Mouse (Mus musculus): ENCODE data around the gene Ppp2r5e. TPM values are rescaled to one million over a fixed set of nuclear protein-coding genes. Genes with fewer than 3 reads are reported as not detected.
A peak's percentile ranks its signal among the peaks of the same experiment; 100 is the strongest.

Gene Ppp2r5e
- polyA plus RNA-seq, 1 experiment from 2014 or later = 21.4 TPM

DNA sequence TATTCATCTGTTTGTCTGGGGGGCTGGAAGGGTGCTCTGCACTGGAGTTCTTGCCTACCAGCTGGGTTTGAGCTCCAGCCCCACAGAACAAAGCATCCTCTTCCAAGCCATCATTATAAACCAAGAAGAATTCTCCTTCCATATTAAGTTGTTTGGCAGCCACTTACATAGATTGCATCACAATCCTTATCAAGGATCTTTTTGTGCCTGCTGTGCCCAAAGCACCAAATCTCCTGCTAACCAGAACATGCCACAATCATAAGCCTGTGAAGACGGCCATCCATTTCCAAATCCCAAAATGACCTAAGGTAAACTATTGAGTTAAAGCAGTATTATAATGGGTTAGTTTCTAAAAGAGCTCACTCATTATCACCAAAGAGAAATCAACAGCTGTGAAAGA is 25.9 kb downstream of the Ppp2r5e start:
- H3K9ac ChIP-seq (replicated peaks) = no peak overlapping the region
- H3K27ac ChIP-seq = no peak overlapping the region
- peaks cover 13% of the 10 kb centered on the region; the same call in 1 of the 2 replicates for H3K4me1 ChIP-seq (replicated peaks)
- no peak overlapping the region for H3K4me3 ChIP-seq (replicated peaks)
- no peak for ATAC-seq
- H3K36me3 ChIP-seq = no peaks in the 10 kb centered on the region
- H3K27me3 ChIP-seq = no peaks in the 10 kb centered on the region
- WGBS = 80% methylated on average over 1 of the region's 1 CpGs
- H3K4me2 ChIP-seq (replicated peaks) = no peak overlapping the region
- H3K9me3 ChIP-seq = no peaks in the 10 kb centered on the region

DNA sequence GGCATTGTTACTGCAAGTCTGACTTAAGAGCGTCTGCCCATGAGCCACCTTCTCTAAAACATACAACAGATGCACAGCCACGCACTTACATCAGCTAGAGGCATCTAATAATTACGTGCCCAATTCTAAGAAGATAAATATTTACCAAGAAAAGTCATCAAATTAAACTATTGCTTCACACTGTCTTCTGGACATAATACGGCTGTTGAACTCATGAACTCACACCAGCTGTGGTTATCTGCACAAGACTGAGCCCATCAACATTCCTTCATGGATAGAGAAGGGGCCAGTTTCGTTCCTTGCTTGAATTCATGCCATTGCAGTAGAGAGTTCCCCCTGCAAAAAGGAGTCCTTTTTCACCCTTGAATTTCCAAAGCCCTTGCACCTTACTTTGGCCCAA is 28.3 kb downstream of the Ppp2r5e start:
- 0 out of 2 replicates have a peak, but pooled peaks cover 11% of the 10 kb centered on the region for H3K4me1 ChIP-seq (replicated peaks)
- H3K36me3 ChIP-seq = no peaks in the 10 kb centered on the region
- H3K4me2 ChIP-seq (replicated peaks) = no peak overlapping the region
- no peaks in the 10 kb centered on the region for H3K9me3 ChIP-seq
- no peaks in the 10 kb centered on the region for H3K27me3 ChIP-seq
- no peak overlapping the region for H3K9ac ChIP-seq (replicated peaks)
- 88% methylated on average over 5 of the region's 5 CpGs for WGBS
- no peak for ATAC-seq
- H3K4me3 ChIP-seq (replicated peaks) = no peak overlapping the region
- H3K27ac ChIP-seq = no peak overlapping the region

DNA sequence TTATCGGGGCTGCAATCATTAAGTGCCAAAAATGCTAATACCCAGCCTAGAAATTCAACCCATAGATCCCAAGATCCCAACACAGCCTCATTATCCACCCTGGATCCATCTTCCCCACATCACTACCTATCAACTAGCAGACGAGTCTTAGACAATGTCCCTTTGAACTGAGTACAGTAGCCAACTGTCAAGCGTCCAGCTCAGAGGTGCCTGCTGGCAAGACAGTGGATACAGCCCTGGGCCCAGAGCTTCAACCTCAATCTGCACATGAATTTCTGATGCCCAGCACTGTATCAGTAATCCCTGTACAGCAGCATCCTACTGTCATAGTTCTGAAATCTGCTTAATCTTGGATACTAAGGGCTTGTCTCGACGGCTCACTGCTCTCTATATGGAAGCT is 30.3 kb downstream of the Ppp2r5e start:
- Histone ChIP-seq H3K27ac (no peak overlapping the region), H3K4me2 (replicated peaks) (no peak overlapping the region), H3K9ac (replicated peaks) (no peak overlapping the region), H3K4me3 (replicated peaks) (no peak overlapping the region), H3K36me3 (no peaks in the 10 kb centered on the region), H3K4me1 (replicated peaks) (0 out of 2 replicates have a peak, but pooled peaks cover 8% of the 10 kb centered on the region), H3K9me3 (no peaks in the 10 kb centered on the region), H3K27me3 (no peaks in the 10 kb centered on the region)
- ATAC-seq = no peak
- WGBS = 92% methylated on average over 5 of the region's 5 CpGs

DNA sequence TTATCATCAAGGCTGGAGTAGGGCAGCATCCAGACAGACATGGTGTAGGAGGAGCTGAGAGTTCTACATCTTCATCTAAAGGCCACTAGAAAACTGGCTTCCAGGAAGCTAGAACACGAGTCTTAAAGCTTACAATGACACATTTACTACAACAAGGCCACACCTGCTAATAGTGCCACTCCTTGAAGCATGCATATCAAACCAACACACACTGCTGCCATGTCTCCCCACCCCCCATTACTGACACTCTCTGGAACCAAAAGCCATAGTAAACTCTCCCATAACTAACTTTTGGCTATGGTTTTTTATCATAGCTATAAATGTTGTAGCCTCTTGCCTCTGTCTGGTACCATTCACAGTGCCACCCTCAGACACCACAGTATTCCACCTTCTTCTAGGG is 31.5 kb downstream of the Ppp2r5e start:
- H3K4me2 ChIP-seq (replicated peaks) = no peak overlapping the region
- no peaks in the 10 kb centered on the region for H3K36me3 ChIP-seq
- H3K4me3 ChIP-seq (replicated peaks) = no peak overlapping the region
- 86% methylated on average over 1 of the region's 1 CpGs for WGBS
- H3K9me3 ChIP-seq = no peaks in the 10 kb centered on the region
- ATAC-seq = no peak
- peaks cover 9% of the 10 kb centered on the region for H3K4me1 ChIP-seq (replicated peaks)
- H3K27me3 ChIP-seq = no peaks in the 10 kb centered on the region
- H3K27ac ChIP-seq = no peak overlapping the region
- H3K9ac ChIP-seq (replicated peaks) = no peak overlapping the region

- H3K4me1 ChIP-seq (replicated peaks) = peaks cover 20% of the 10 kb centered on the region
- ATAC-seq = no peak
- no peak overlapping the region for H3K4me3 ChIP-seq (replicated peaks)
- H3K27ac ChIP-seq = no peak overlapping the region
- H3K36me3 ChIP-seq = no peaks in the 10 kb centered on the region
- H3K27me3 ChIP-seq = no peaks in the 10 kb centered on the region
- H3K9me3 ChIP-seq = no peaks in the 10 kb centered on the region
- no peak overlapping the region for H3K4me2 ChIP-seq (replicated peaks)
- 94% methylated on average over 1 of the region's 1 CpGs for WGBS
- no peak overlapping the region for H3K9ac ChIP-seq (replicated peaks)
Measured at GRCm38 (mm10) chr12:75562996-75563618, 32.9 kb downstream of the Ppp2r5e start.

DNA sequence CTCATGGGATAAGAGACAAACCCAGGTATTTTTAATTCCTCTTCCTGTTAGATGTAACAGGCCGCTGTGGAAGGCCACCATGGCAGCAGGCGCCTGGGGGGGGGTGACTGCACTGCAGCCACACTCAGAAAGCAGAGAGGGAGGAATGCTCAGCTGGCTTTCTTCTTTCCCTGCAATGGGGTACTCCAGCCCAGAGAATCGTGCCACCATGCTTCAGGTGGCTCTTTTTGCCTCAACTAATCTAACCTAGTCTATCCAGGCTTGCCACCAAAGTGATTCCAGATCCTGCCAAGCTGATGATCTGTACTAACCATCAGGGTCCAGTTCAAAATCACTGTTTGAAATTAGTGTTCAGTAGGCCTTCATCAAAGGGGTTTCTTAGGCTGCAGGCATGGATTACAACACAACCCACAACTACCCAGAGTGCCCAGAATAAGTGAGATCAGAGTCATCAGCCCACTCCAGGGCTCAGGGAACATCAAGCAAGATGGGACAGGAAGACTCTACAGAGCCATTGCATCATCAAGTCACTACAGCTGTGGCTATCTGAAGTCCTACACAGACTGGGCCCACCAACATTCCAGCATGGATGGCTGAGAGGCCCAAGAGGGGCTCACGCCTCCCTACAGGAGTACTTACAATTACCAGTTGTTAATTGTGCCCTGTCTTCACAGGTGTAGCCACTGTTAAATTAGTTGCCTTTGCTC is 35.2 kb downstream of the Ppp2r5e start:
- Histone ChIP-seq H3K27me3 (no peaks in the 10 kb centered on the region), H3K27ac (no peak overlapping the region), H3K9me3 (no peaks in the 10 kb centered on the region), H3K9ac (replicated peaks) (no peak overlapping the region), H3K4me2 (replicated peaks) (no peak overlapping the region), H3K4me3 (replicated peaks) (no peak overlapping the region), H3K36me3 (no peaks in the 10 kb centered on the region), H3K4me1 (replicated peaks) (peaks cover 34% of the 10 kb centered on the region)
- WGBS = 90% methylated on average over 4 of the region's 4 CpGs
- no peak for ATAC-seq

- no peaks in the 10 kb centered on the region for H3K27me3 ChIP-seq
- H3K4me3 ChIP-seq (replicated peaks) = no peak overlapping the region
- H3K27ac ChIP-seq = peak overlapping the region; percentile 41; the same call in 1 of the 2 replicates
- H3K4me2 ChIP-seq (replicated peaks) = no peak overlapping the region
- H3K9ac ChIP-seq (replicated peaks) = no peak overlapping the region
- WGBS = 75% methylated on average over 2 of the region's 2 CpGs
- H3K36me3 ChIP-seq = no peaks in the 10 kb centered on the region
- no peaks in the 10 kb centered on the region for H3K9me3 ChIP-seq
- peaks cover 41% of the 10 kb centered on the region for H3K4me1 ChIP-seq (replicated peaks)
- ATAC-seq = no peak
Measured at GRCm38 (mm10) chr12:75559196-75559595, 36.8 kb downstream of the Ppp2r5e start.

DNA sequence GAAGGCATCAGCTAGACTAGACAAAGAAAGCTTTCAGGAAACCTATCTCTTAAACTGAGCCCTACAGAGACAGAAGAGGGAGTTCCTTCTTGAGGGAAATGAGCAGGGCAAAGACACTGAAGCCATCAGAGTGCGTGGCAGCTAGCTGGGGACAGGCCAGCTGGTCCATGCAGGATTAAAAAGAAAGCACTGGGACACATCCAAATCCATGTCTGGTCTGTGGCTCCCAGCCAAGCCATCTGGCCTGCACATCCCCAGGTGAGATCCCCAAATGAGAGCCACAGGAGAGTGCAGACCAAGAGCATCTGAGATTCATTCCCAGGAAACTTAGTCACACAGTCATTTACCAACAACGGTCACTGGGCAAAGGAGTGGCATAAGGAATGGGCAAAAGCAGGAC is 38.2 kb downstream of the Ppp2r5e start:
- H3K4me2 ChIP-seq (replicated peaks) = no peak overlapping the region
- H3K27me3 ChIP-seq = no peaks in the 10 kb centered on the region
- H3K36me3 ChIP-seq = no peaks in the 10 kb centered on the region
- H3K9me3 ChIP-seq = no peaks in the 10 kb centered on the region
- no peak overlapping the region for H3K9ac ChIP-seq (replicated peaks)
- peaks cover 41% of the 10 kb centered on the region for H3K4me1 ChIP-seq (replicated peaks)
- H3K4me3 ChIP-seq (replicated peaks) = no peak overlapping the region
- 58% methylated on average over 2 of the region's 2 CpGs for WGBS
- peak; percentile 24 for ATAC-seq
- H3K27ac ChIP-seq = peak overlapping the region; percentile 30; the same call in 1 of the 2 replicates

DNA sequence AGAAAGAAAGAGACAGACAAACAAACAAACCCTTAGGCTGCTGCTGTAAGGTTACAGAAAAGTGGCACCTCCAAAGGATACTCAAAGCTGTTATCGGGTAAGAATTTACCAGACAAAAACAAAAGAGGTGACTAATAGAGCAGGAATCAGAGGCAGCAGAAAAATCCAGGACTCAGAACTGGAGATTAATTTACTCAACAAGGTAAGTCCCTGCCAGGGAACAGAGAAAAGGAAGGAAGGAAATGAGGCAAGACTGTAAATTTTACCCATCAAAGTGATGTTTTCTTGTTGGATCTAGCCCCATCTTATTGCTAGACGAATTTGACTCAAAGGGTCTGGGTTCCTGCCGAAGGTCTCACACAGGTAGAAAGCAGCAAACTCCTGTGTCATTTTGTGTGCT is 41.0 kb downstream of the Ppp2r5e start:
- ATAC-seq = no peak
- Histone ChIP-seq H3K27me3 (no peaks in the 10 kb centered on the region), H3K36me3 (no peaks in the 10 kb centered on the region), H3K9me3 (no peaks in the 10 kb centered on the region), H3K4me1 (replicated peaks) (peaks cover 36% of the 10 kb centered on the region), H3K4me2 (replicated peaks) (no peak overlapping the region), H3K9ac (replicated peaks) (no peak overlapping the region), H3K4me3 (replicated peaks) (no peak overlapping the region), H3K27ac (no peak overlapping the region)
- WGBS = 77% methylated on average over 3 of the region's 3 CpGs

DNA sequence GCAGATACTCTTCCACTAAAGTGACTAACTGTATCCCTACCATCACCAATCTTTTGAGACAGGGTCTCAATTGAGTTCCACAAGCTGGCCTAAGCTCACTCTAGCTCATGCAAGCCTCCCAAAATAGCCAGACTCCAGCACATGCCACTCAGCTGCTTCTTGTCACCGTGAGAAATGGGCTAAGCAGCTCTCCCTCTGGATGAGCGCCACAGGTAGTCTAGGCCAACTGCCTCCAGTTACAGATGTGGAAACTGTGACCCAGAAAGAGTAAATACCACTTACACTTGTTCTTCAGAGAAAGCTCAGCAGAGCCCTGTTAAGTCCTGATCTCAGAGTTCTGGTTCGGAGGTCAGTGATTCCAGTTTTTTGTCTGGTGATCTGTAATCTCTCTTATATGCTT is 43.7 kb downstream of the Ppp2r5e start:
- H3K9me3 ChIP-seq = no peaks in the 10 kb centered on the region
- no peak overlapping the region for H3K4me2 ChIP-seq (replicated peaks)
- no peak for ATAC-seq
- H3K4me1 ChIP-seq (replicated peaks) = peaks cover 13% of the 10 kb centered on the region
- no peak overlapping the region for H3K9ac ChIP-seq (replicated peaks)
- H3K4me3 ChIP-seq (replicated peaks) = no peak overlapping the region
- WGBS = 86% methylated on average over 3 of the region's 3 CpGs
- H3K27ac ChIP-seq = no peak overlapping the region
- H3K27me3 ChIP-seq = no peaks in the 10 kb centered on the region
- H3K36me3 ChIP-seq = no peaks in the 10 kb centered on the region

DNA sequence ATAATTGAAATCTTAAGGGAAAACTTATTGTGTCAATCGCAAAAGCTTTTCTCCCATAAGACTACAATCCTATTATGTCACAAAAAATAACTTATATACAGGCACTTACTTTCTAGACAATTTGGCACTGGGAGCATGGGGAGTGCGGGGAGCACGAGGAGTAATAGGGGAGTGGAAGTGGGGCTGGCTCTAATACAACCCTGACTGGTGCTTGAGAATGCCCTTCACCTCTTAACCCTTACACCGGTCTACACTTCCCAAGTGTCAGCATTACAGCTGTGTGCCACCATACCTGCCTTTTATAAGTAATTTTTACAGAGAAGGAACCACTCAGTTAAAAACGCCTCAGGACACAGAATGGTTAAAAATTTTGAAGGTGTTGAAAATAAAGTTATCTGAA is 44.4 kb downstream of the Ppp2r5e start:
- Histone ChIP-seq H3K36me3 (no peaks in the 10 kb centered on the region), H3K4me1 (replicated peaks) (peaks cover 9% of the 10 kb centered on the region), H3K4me2 (replicated peaks) (no peak overlapping the region), H3K9me3 (no peaks in the 10 kb centered on the region), H3K27me3 (no peaks in the 10 kb centered on the region), H3K9ac (replicated peaks) (no peak overlapping the region), H3K27ac (no peak overlapping the region), H3K4me3 (replicated peaks) (no peak overlapping the region)
- 95% methylated on average over 5 of the region's 5 CpGs for WGBS
- no peak for ATAC-seq

GRCm38 (mm10) chr12:75548999-75549398 is 47.0 kb downstream of the Ppp2r5e start:
- Histone ChIP-seq H3K4me1 (replicated peaks) (0 out of 2 replicates have a peak, but pooled peaks cover 4% of the 10 kb centered on the region), H3K4me2 (replicated peaks) (no peak overlapping the region), H3K9me3 (no peaks in the 10 kb centered on the region), H3K9ac (replicated peaks) (no peak overlapping the region), H3K4me3 (replicated peaks) (no peak overlapping the region), H3K27me3 (no peaks in the 10 kb centered on the region), H3K36me3 (no peaks in the 10 kb centered on the region), H3K27ac (no peak overlapping the region)
- ATAC-seq = no peak
- 84% methylated on average over 9 of the region's 9 CpGs for WGBS

Measured in midbrain, embryonic 13.5 days (tissue).